Mouse (Mus musculus): ENCODE results near the gene Aldh1l1. TPM values are rescaled to one million over a fixed set of nuclear protein-coding genes. Genes with fewer than 3 reads are reported as not detected.

Gene Aldh1l1
- polyA plus RNA-seq, 1 experiment from 2014 or later = 8.1 TPM

- Histone ChIP-seq H3K4me3 (peak overlapping the region; percentile 65), H3K27ac (no peak overlapping the region), H3K4me2 (peak overlapping the region; percentile 100), H3K9me3 (replicated peaks) (no peaks in the 10 kb centered on the region), H3K27me3 (peaks cover 41% of the 10 kb centered on the region), H3K4me1 (peaks cover 25% of the 10 kb centered on the region), H3K36me3 (ENCODE audit: poor library complexity, severe bottlenecking) (peaks cover 5% of the 10 kb centered on the region; the same call in 1 of the 2 replicates), H3K9ac (peak overlapping the region; percentile 73)
- peak; percentile 17; the same call in 1 of the 2 replicates for ATAC-seq
- under 1% methylated on average over 38 of the region's 38 CpGs for WGBS
These were observed 23.4 kb upstream of the Aldh1l1 start for GRCm38 (mm10) chr6:90462841-90463227.

GRCm38 (mm10) chr6:90463228-90463862 is 22.9 kb upstream of the Aldh1l1 start:
- Histone ChIP-seq H3K9ac (peak overlapping the region; percentile 73), H3K36me3 (ENCODE audit: poor library complexity, severe bottlenecking) (peaks cover 5% of the 10 kb centered on the region; the same call in 1 of the 2 replicates), H3K4me3 (peak overlapping the region; percentile 65), H3K27me3 (peaks cover 41% of the 10 kb centered on the region), H3K9me3 (replicated peaks) (no peaks in the 10 kb centered on the region), H3K4me1 (peaks cover 25% of the 10 kb centered on the region), H3K27ac (no peak overlapping the region), H3K4me2 (peak overlapping the region; percentile 100)
- peak; percentile 84 for ATAC-seq
- under 1% methylated on average over 31 of the region's 31 CpGs for WGBS

- no peak overlapping the region for H3K27ac ChIP-seq
- peak overlapping the region; percentile 100 for H3K4me2 ChIP-seq
- no peaks in the 10 kb centered on the region for H3K9me3 ChIP-seq (replicated peaks)
- peak; percentile 7; the same call in 1 of the 2 replicates for ATAC-seq
- peaks cover 5% of the 10 kb centered on the region; the same call in 1 of the 2 replicates for H3K36me3 ChIP-seq (ENCODE audit: poor library complexity, severe bottlenecking)
- peak overlapping the region; percentile 73; the same call in 1 of the 2 replicates for H3K9ac ChIP-seq
- peaks cover 41% of the 10 kb centered on the region for H3K27me3 ChIP-seq
- H3K4me3 ChIP-seq = peak overlapping the region; percentile 65
- 28% methylated on average over 7 of the region's 7 CpGs for WGBS
- peaks cover 25% of the 10 kb centered on the region for H3K4me1 ChIP-seq
These were observed 22.3 kb upstream of the Aldh1l1 start for GRCm38 (mm10) chr6:90463890-90464421.

- WGBS = 90% methylated on average over 11 of the region's 11 CpGs
These were observed 21.1 kb upstream of the Aldh1l1 start for GRCm38 (mm10) chr6:90465028-90465640.

GRCm38 (mm10) chr6:90466079-90466478 is 20.1 kb upstream of the Aldh1l1 start:
- Histone ChIP-seq H3K36me3 (ENCODE audit: poor library complexity, severe bottlenecking) (peaks cover 5% of the 10 kb centered on the region; the same call in 1 of the 2 replicates), H3K9ac (no peak overlapping the region), H3K4me2 (no peak overlapping the region), H3K9me3 (replicated peaks) (no peaks in the 10 kb centered on the region), H3K4me3 (no peak overlapping the region), H3K27me3 (peaks cover 27% of the 10 kb centered on the region), H3K27ac (no peak overlapping the region), H3K4me1 (peaks cover 29% of the 10 kb centered on the region)
- 78% methylated on average over 10 of the region's 10 CpGs for WGBS
- no peak for ATAC-seq

More at GRCm38 (mm10) chr6:90465028-90465640, 21.1 kb upstream of the Aldh1l1 start:
- Histone ChIP-seq H3K4me1 (peaks cover 25% of the 10 kb centered on the region), H3K9me3 (replicated peaks) (no peaks in the 10 kb centered on the region), H3K36me3 (ENCODE audit: poor library complexity, severe bottlenecking) (peaks cover 5% of the 10 kb centered on the region; the same call in 1 of the 2 replicates), H3K4me3 (no peak overlapping the region), H3K9ac (no peak overlapping the region), H3K4me2 (no peak overlapping the region), H3K27ac (no peak overlapping the region), H3K27me3 (peaks cover 36% of the 10 kb centered on the region)
- no peak for ATAC-seq

GRCm38 (mm10) chr6:90466847-90467410 is 19.3 kb upstream of the Aldh1l1 start:
- Histone ChIP-seq H3K27ac (no peak overlapping the region), H3K36me3 (ENCODE audit: poor library complexity, severe bottlenecking) (peaks cover 5% of the 10 kb centered on the region; the same call in 1 of the 2 replicates), H3K27me3 (peaks cover 18% of the 10 kb centered on the region), H3K4me1 (peaks cover 29% of the 10 kb centered on the region), H3K9ac (no peak overlapping the region), H3K4me3 (no peak overlapping the region), H3K9me3 (replicated peaks) (no peaks in the 10 kb centered on the region), H3K4me2 (no peak overlapping the region)
- ATAC-seq = no peak
- 91% methylated on average over 12 of the region's 12 CpGs for WGBS

GRCm38 (mm10) chr6:90468216-90468615 is 18.0 kb upstream of the Aldh1l1 start:
- Histone ChIP-seq H3K4me1 (peaks cover 19% of the 10 kb centered on the region), H3K9ac (no peak overlapping the region), H3K27me3 (peaks cover 8% of the 10 kb centered on the region; the same call in 1 of the 2 replicates), H3K36me3 (ENCODE audit: poor library complexity, severe bottlenecking) (peaks cover 5% of the 10 kb centered on the region; the same call in 1 of the 2 replicates), H3K4me2 (no peak overlapping the region), H3K4me3 (no peak overlapping the region), H3K27ac (no peak overlapping the region), H3K9me3 (replicated peaks) (no peaks in the 10 kb centered on the region)
- WGBS = 94% methylated on average over 1 of the region's 1 CpGs
- ATAC-seq = no peak

- Histone ChIP-seq H3K36me3 (ENCODE audit: poor library complexity, severe bottlenecking) (peaks cover 5% of the 10 kb centered on the region; the same call in 1 of the 2 replicates), H3K9me3 (replicated peaks) (no peaks in the 10 kb centered on the region), H3K9ac (no peak overlapping the region), H3K4me3 (no peak overlapping the region), H3K27me3 (peaks cover 5% of the 10 kb centered on the region; the same call in 1 of the 2 replicates), H3K27ac (no peak overlapping the region), H3K4me1 (peaks cover 11% of the 10 kb centered on the region), H3K4me2 (no peak overlapping the region)
- 92% methylated on average over 6 of the region's 6 CpGs for WGBS
- no peak for ATAC-seq
These were observed 17.2 kb upstream of the Aldh1l1 start for GRCm38 (mm10) chr6:90469041-90469440.

GRCm38 (mm10) chr6:90470255-90470654 is 16.0 kb upstream of the Aldh1l1 start:
- Histone ChIP-seq H3K27ac (no peak overlapping the region), H3K4me3 (no peak overlapping the region), H3K9me3 (replicated peaks) (no peaks in the 10 kb centered on the region), H3K36me3 (ENCODE audit: poor library complexity, severe bottlenecking) (peaks cover 5% of the 10 kb centered on the region; the same call in 1 of the 2 replicates), H3K27me3 (no peaks in the 10 kb centered on the region), H3K4me2 (no peak overlapping the region), H3K9ac (no peak overlapping the region), H3K4me1 (peaks cover 6% of the 10 kb centered on the region; the same call in 1 of the 2 replicates)
- ATAC-seq = no peak
- WGBS = 76% methylated on average over 2 of the region's 2 CpGs

GRCm38 (mm10) chr6:90470947-90471541 is 15.2 kb upstream of the Aldh1l1 start:
- WGBS = 67% methylated on average over 12 of the region's 12 CpGs
- H3K4me2 ChIP-seq = no peak overlapping the region
- H3K9me3 ChIP-seq (replicated peaks) = no peaks in the 10 kb centered on the region
- 0 out of 2 replicates have a peak overlapping the region, but pooled peaks have one; percentile 2 for H3K27ac ChIP-seq
- no peak overlapping the region for H3K9ac ChIP-seq
- no peak overlapping the region for H3K4me3 ChIP-seq
- H3K36me3 ChIP-seq (ENCODE audit: poor library complexity, severe bottlenecking) = peaks cover 5% of the 10 kb centered on the region; the same call in 1 of the 2 replicates
- no peak for ATAC-seq
- H3K27me3 ChIP-seq = no peaks in the 10 kb centered on the region
- H3K4me1 ChIP-seq = peaks cover 6% of the 10 kb centered on the region; the same call in 1 of the 2 replicates

- ATAC-seq = no peak
- Histone ChIP-seq H3K4me3 (no peak overlapping the region), H3K27ac (no peak overlapping the region), H3K9me3 (replicated peaks) (no peaks in the 10 kb centered on the region), H3K4me1 (peaks cover 6% of the 10 kb centered on the region; the same call in 1 of the 2 replicates), H3K9ac (no peak overlapping the region), H3K4me2 (no peak overlapping the region), H3K27me3 (no peaks in the 10 kb centered on the region), H3K36me3 (ENCODE audit: poor library complexity, severe bottlenecking) (peaks cover 3% of the 10 kb centered on the region; the same call in 1 of the 2 replicates)
- 84% methylated on average over 4 of the region's 4 CpGs for WGBS
These were observed 14.1 kb upstream of the Aldh1l1 start for GRCm38 (mm10) chr6:90472079-90472478.

Measured in forebrain, embryonic 13.5 days (tissue).